Mouse (Mus musculus): ENCODE measurements at regions not wholly inside any gene's neighbourhood (a gene's known extent, or its start where the extent isn't known, plus 50 kb on each side); places are given as distances from the start of the nearest gene placed in this dataset.

DNA sequence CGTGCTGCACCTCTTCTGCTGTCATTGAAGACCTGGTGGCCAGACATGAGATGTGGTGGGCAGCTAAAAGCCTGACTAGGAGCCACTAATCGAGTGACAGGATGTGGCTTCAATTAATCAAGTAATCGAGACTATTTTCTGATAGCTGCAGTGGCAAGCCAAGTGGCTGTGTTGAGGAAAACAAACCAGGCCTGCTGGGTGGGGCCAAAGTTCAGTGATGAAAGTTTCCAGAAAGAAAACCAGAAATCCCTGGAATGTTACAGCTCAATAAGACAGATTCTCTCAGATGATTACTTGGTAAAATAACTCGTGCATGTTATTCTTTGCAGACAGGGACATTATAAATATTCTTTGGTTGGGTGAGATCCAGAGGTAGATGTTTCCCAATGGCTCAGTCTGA is 564.4 kb upstream of the Tbl1xr1 start:
- no peaks in the 10 kb centered on the region for H3K9me3 ChIP-seq (replicated peaks; ENCODE audit: insufficient read depth, low read length)
- TF ChIP-seq MAX (IDR thresholded peaks at IDR 0.05; ENCODE audit: low read length) (no peak), POLR2AphosphoS5 (IDR thresholded peaks at IDR 0.05; ENCODE audit: borderline replicate concordance, low read depth, low read length) (no peak), MAFK (IDR thresholded peaks at IDR 0.05; ENCODE audit: borderline replicate concordance, low read depth, low read length) (no peak), ZKSCAN1 (IDR thresholded peaks at IDR 0.05; ENCODE audit: low read depth, low read length) (no peak), ELF1 (IDR thresholded peaks at IDR 0.05; ENCODE audit: low read depth, low read length) (no peak), CTCF (IDR thresholded peaks at IDR 0.05 in 2 of 3, conservative IDR thresholded peaks at IDR 0.05 in 1 of 3; ENCODE audit: control insufficient read depth in 1 of 3, insufficient read depth in 1 of 3, low read depth in 2 of 3, low read length in 3 of 3, poor library complexity in 1 of 3, severe bottlenecking in 1 of 3) (no peak), ZC3H11A (IDR thresholded peaks at IDR 0.05; ENCODE audit: low read depth, low read length) (no peak), KAT2A (conservative IDR thresholded peaks at IDR 0.05; ENCODE audit: low read depth, low read length) (no peak), NRF1 (IDR thresholded peaks at IDR 0.05; ENCODE audit: insufficient read depth, low read depth, low read length, poor library complexity, severe bottlenecking) (no peak), TBP (IDR thresholded peaks at IDR 0.05; ENCODE audit: low read depth, low read length) (no peak), MAZ (IDR thresholded peaks at IDR 0.05; ENCODE audit: low read depth, low read length) (no peak), NELFE (IDR thresholded peaks at IDR 0.05; ENCODE audit: low read depth, low read length) (no peak)
- H3K27ac ChIP-seq (ENCODE audit: control insufficient read depth, low read depth, low read length) = no peak overlapping the region
- H3K4me1 ChIP-seq (ENCODE audit: control insufficient read depth in 1 of 2, insufficient read depth in 2 of 2, low read length in 2 of 2) = no peaks in the 10 kb centered on the region
- no peak overlapping the region for H3K4me3 ChIP-seq (ENCODE audit: control insufficient read depth in 1 of 2, insufficient read depth in 1 of 2, low read depth in 2 of 2, low read length in 2 of 2)
- no peak for DNase-seq (ENCODE audit: low read depth, low spot score)
- H3K79me2 ChIP-seq (ENCODE audit: control insufficient read depth, insufficient read depth, low read length, poor library complexity) = no peaks in the 10 kb centered on the region
- no peaks in the 10 kb centered on the region for H3K27me3 ChIP-seq (ENCODE audit: control insufficient read depth in 1 of 2, insufficient read depth in 2 of 2, low read length in 2 of 2)
- no peaks in the 10 kb centered on the region for H3K36me3 ChIP-seq (ENCODE audit: control insufficient read depth in 1 of 2, insufficient read depth in 2 of 2, low read length in 2 of 2)
- H3K9ac ChIP-seq (ENCODE audit: control insufficient read depth, low read depth, low read length, poor library complexity, severe bottlenecking) = no peak overlapping the region

- no peak for DNase-seq (ENCODE audit: low read depth, low spot score)
- Histone ChIP-seq H3K9ac (ENCODE audit: control insufficient read depth, low read depth, low read length, poor library complexity, severe bottlenecking) (no peak overlapping the region), H3K4me3 (ENCODE audit: control insufficient read depth in 1 of 2, insufficient read depth in 1 of 2, low read depth in 2 of 2, low read length in 2 of 2) (no peak overlapping the region), H3K4me1 (ENCODE audit: control insufficient read depth in 1 of 2, insufficient read depth in 2 of 2, low read length in 2 of 2) (no peaks in the 10 kb centered on the region), H3K27me3 (ENCODE audit: control insufficient read depth in 1 of 2, insufficient read depth in 2 of 2, low read length in 2 of 2) (no peaks in the 10 kb centered on the region), H3K36me3 (ENCODE audit: control insufficient read depth in 1 of 2, insufficient read depth in 2 of 2, low read length in 2 of 2) (no peaks in the 10 kb centered on the region), H3K27ac (ENCODE audit: control insufficient read depth, low read depth, low read length) (no peak overlapping the region), H3K9me3 (replicated peaks; ENCODE audit: insufficient read depth, low read length) (no peaks in the 10 kb centered on the region), H3K79me2 (ENCODE audit: control insufficient read depth, insufficient read depth, low read length, poor library complexity) (no peaks in the 10 kb centered on the region)
- TF ChIP-seq NELFE (IDR thresholded peaks at IDR 0.05; ENCODE audit: low read depth, low read length) = no peak
- no peak for TF ChIP-seq MXI1 (IDR thresholded peaks at IDR 0.05; ENCODE audit: low read depth, low read length)
- no peak for TF ChIP-seq ZKSCAN1 (IDR thresholded peaks at IDR 0.05; ENCODE audit: low read depth, low read length)
- TF ChIP-seq SIN3A (IDR thresholded peaks at IDR 0.05; ENCODE audit: low read length) = no peak
- no peak for TF ChIP-seq NRF1 (IDR thresholded peaks at IDR 0.05; ENCODE audit: insufficient read depth, low read depth, low read length, poor library complexity, severe bottlenecking)
- no peak for TF ChIP-seq CTCF (IDR thresholded peaks at IDR 0.05 in 2 of 3, conservative IDR thresholded peaks at IDR 0.05 in 1 of 3; ENCODE audit: control insufficient read depth in 1 of 3, insufficient read depth in 1 of 3, low read depth in 2 of 3, low read length in 3 of 3, poor library complexity in 1 of 3, severe bottlenecking in 1 of 3)
- no peak for TF ChIP-seq CHD2 (IDR thresholded peaks at IDR 0.05; ENCODE audit: low read length)
- no peak for TF ChIP-seq UBTF (IDR thresholded peaks at IDR 0.05; ENCODE audit: borderline replicate concordance, insufficient read depth, low read depth, low read length)
- TF ChIP-seq CHD1 (IDR thresholded peaks at IDR 0.05; ENCODE audit: low read depth, low read length) = no peak
- no peak for TF ChIP-seq RAD21 (IDR thresholded peaks at IDR 0.05; ENCODE audit: low read depth, low read length)
- TF ChIP-seq ETS1 (IDR thresholded peaks at IDR 0.05; ENCODE audit: low read depth, low read length) = no peak
- TF ChIP-seq BHLHE40 (IDR thresholded peaks at IDR 0.05; ENCODE audit: borderline replicate concordance, low read depth, low read length) = no peak
Observed at GRCm38 (mm10) chr3:21524426-21524937, 552.0 kb upstream of the Tbl1xr1 start.

All from MEL (cell line).